Mouse (Mus musculus) intestine, embryonic 15.5 days (tissue): ENCODE results near the gene Tmem218. TPM values are rescaled to one million over a fixed set of nuclear protein-coding genes. Genes with fewer than 3 reads are reported as not detected.
A peak's percentile ranks its signal among the peaks of the same experiment; 100 is the strongest.

ENCODE experiments used
- ATAC-seq: fragments of 200-750 bp; cut with Nextera tagmentation; 2 replicates; pipeline ENCODE4 v1.8.0; 2017; ENCODE audit warnings: moderate TSS enrichment, moderate library complexity
- H3K27ac ChIP-seq: fragments of 300-500 bp; sonication (generic); 2 replicates; pipeline ENCODE4 v1.5.1; 2015; ENCODE audit warnings: mild to moderate bottlenecking, inconsistent platforms
- H3K27me3 ChIP-seq: fragments of 300-500 bp; sonication (generic); replicated peaks from 2 replicates; pipeline ENCODE4 v1.6.1; 2015; ENCODE audit warnings: inconsistent platforms
- H3K36me3 ChIP-seq: fragments of 300-500 bp; sonication (generic); 2 replicates; pipeline ENCODE4 v1.6.1; 2015; ENCODE audit warnings: inconsistent platforms
- H3K4me1 ChIP-seq: fragments of 300-500 bp; sonication (generic); replicated peaks from 2 replicates; pipeline ENCODE4 v1.6.1; 2015; ENCODE audit warnings: inconsistent platforms
- H3K4me2 ChIP-seq: fragments of 300-500 bp; sonication (generic); replicated peaks from 2 replicates; pipeline ENCODE4 v1.6.1; 2015; ENCODE audit warnings: mild to moderate bottlenecking, inconsistent platforms
- H3K4me3 ChIP-seq: fragments of 300-500 bp; sonication (generic); replicated peaks from 2 replicates; pipeline ENCODE4 v1.5.1; 2015; ENCODE audit warnings: inconsistent platforms
- H3K9ac ChIP-seq: fragments of 300-500 bp; sonication (generic); 2 replicates; pipeline ENCODE4 v1.6.1; 2015; ENCODE audit warnings: inconsistent platforms
- H3K9me3 ChIP-seq: fragments of 300-500 bp; sonication (generic); 2 replicates; pipeline ENCODE4 v1.6.1; 2016; ENCODE audit warnings: inconsistent platforms
- WGBS: fragments of 180-500 bp; shearing (Covaris S2); methylation state at CpG from one replicate; pipeline ENCODE4 v1.1.7; 2015; 5-methylcytosine and 5-hydroxymethylcytosine counted together
- polyA plus RNA-seq: library from polyadenylated mRNA; unstranded; fragments of >200 nt; fragmentation: Nextera tagmentation; extraction: Ambion mirVana; gene quantifications from 2 replicates; pipeline ENCODE4 v1.2.1, GENCODE M21; 2015

The Tmem218 gene
- 8.5 and 9.2 TPM in 2 replicates for polyA plus RNA-seq

GRCm38 (mm10) chr9:37207929-37208411, at the start of gene Tmem218:
Tmem218 (plus strand) TSS chr9:37208223.
- Histone ChIP-seq H3K9ac (peak within 1 kb of the TSS; percentile 61), H3K27me3 (no peaks in the 10 kb centered on the region), H3K4me2 (peak within 1 kb of the TSS; percentile 65), H3K36me3 (no peaks in the 10 kb centered on the region), H3K27ac (peak within 1 kb of the TSS; percentile 60), H3K9me3 (no peaks in the 10 kb centered on the region), H3K4me1 (peaks cover 6% of the 10 kb centered on the region; the same call in 1 of the 2 replicates), H3K4me3 (peak within 1 kb of the TSS; percentile 57)
- peak; percentile 100 for ATAC-seq
- under 1% methylated on average over 21 of the region's 21 CpGs for WGBS

DNA sequence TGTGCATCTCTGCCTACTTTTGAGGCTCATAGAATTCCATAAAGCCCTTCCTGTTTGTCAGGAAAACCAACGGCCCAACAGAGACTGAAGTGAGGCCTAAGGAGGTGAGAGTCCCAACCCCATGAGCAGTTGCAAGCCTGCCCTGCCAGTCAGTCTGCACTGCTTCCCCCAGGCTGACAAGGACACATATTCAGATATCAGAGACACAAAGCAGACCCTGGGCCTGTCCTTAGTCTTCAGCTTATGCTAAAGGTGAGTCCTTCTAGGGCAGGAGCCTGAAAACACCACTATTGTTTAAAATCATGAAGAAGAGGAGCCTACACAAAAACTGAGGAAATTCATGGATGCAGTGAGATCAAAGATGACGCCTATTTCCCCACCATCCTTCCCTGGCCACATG, 47.3 kb upstream of the Tmem218 start:
- no peaks in the 10 kb centered on the region for H3K9me3 ChIP-seq
- no peak overlapping the region for H3K4me2 ChIP-seq
- H3K36me3 ChIP-seq = no peaks in the 10 kb centered on the region
- ATAC-seq = no peak
- 74% methylated on average over 2 of the region's 2 CpGs for WGBS
- H3K27ac ChIP-seq = no peak overlapping the region
- no peak overlapping the region for H3K9ac ChIP-seq
- no peaks in the 10 kb centered on the region for H3K27me3 ChIP-seq
- H3K4me3 ChIP-seq = no peak overlapping the region
- H3K4me1 ChIP-seq = no peaks in the 10 kb centered on the region

GRCm38 (mm10) chr9:37166899-37167298, 41.1 kb upstream of the Tmem218 start:
- Histone ChIP-seq H3K4me1 (no peaks in the 10 kb centered on the region), H3K9me3 (no peaks in the 10 kb centered on the region), H3K27me3 (no peaks in the 10 kb centered on the region), H3K9ac (no peak overlapping the region), H3K4me3 (no peak overlapping the region), H3K27ac (no peak overlapping the region), H3K36me3 (no peaks in the 10 kb centered on the region), H3K4me2 (no peak overlapping the region)
- ATAC-seq = no peak
- 76% methylated on average over 2 of the region's 2 CpGs for WGBS

DNA sequence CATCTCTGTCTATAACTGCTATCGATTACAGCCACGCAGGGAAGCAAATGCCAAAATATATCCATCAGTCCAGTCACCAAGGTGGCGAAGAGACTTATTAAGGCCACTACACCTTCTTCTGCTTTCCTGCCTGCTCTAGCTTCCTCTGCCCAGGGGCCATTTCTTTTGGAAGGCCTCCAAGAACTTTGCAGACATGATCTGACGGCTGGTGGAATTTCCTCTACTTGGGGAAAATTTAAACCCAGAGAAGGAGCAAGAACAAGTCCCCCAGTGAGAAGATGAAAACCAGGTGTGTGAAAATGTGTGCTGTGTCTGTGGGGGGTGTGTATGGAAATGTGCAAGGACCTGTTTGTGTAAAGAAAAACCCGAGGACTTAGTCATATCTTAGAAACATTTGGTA, 34.6 kb upstream of the Tmem218 start:
- ATAC-seq = no peak
- Histone ChIP-seq H3K4me3 (no peak overlapping the region), H3K36me3 (no peaks in the 10 kb centered on the region), H3K27ac (no peak overlapping the region), H3K4me2 (no peak overlapping the region), H3K9ac (no peak overlapping the region), H3K4me1 (no peaks in the 10 kb centered on the region), H3K9me3 (no peaks in the 10 kb centered on the region), H3K27me3 (no peaks in the 10 kb centered on the region)
- WGBS = 59% methylated on average over 5 of the region's 5 CpGs

- no peak for ATAC-seq
- H3K4me3 ChIP-seq = no peak overlapping the region
- no peak overlapping the region for H3K9ac ChIP-seq
- no peaks in the 10 kb centered on the region for H3K36me3 ChIP-seq
- no peaks in the 10 kb centered on the region for H3K27me3 ChIP-seq
- WGBS = 51% methylated on average over 3 of the region's 3 CpGs
- H3K4me1 ChIP-seq = no peaks in the 10 kb centered on the region
- H3K27ac ChIP-seq = no peak overlapping the region
- no peaks in the 10 kb centered on the region for H3K9me3 ChIP-seq
- no peak overlapping the region for H3K4me2 ChIP-seq
Measured at GRCm38 (mm10) chr9:37176002-37176401, 32.0 kb upstream of the Tmem218 start.

DNA sequence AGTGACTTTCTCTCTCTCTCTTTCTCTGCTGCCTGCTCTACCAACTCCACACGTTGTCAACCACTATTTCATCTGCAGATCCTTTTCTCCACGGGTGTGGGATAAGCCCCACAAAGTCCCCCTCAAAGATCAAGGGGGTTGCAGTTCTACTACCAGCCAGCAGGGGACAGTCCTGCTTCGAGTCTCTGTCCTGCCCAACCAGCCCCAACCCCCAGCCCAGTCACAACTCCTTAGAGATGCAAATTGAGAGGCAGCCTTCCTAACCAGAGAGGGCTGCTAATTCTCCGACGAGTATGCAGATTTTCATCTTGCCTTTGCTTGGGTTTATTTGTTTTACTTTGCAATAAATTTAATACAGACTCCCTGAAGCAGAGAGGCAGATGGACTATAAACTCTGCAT, 30.9 kb upstream of the Tmem218 start:
- Histone ChIP-seq H3K27ac (no peak overlapping the region), H3K27me3 (no peaks in the 10 kb centered on the region), H3K36me3 (no peaks in the 10 kb centered on the region), H3K4me1 (no peaks in the 10 kb centered on the region), H3K4me2 (no peak overlapping the region), H3K4me3 (no peak overlapping the region), H3K9me3 (no peaks in the 10 kb centered on the region), H3K9ac (no peak overlapping the region)
- ATAC-seq = peak; percentile 49; the same call in 1 of the 2 replicates
- WGBS = 5% methylated on average over 5 of the region's 5 CpGs

- Histone ChIP-seq H3K4me3 (no peak overlapping the region), H3K9me3 (no peaks in the 10 kb centered on the region), H3K36me3 (no peaks in the 10 kb centered on the region), H3K4me1 (no peaks in the 10 kb centered on the region), H3K4me2 (no peak overlapping the region), H3K27me3 (no peaks in the 10 kb centered on the region), H3K27ac (no peak overlapping the region), H3K9ac (no peak overlapping the region)
- WGBS = 60% methylated on average over 8 of the region's 8 CpGs
- no peak for ATAC-seq
Measured at GRCm38 (mm10) chr9:37177551-37177950, 30.5 kb upstream of the Tmem218 start.

DNA sequence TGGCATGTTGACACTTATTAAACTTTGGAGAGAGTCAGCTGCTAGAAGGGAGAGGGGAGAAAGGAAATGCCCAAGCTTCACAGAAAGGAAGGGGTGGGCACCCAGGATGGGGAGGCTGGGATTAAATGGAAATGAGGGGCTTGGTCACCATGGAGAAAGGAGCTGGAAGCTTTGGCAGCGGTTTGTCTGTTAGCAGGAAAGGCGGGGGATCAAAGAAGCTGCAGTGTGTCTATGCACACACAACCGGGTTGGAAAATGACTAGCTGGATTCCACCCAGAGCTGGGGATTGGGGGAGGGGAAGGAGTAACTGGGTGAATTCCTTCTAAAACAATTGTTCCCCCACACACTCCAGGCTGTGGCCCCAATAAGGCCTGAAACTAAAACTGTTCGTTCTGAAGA, 29.1 kb upstream of the Tmem218 start:
- WGBS = 36% methylated on average over 4 of the region's 4 CpGs
- H3K4me2 ChIP-seq = no peak overlapping the region
- H3K9me3 ChIP-seq = no peaks in the 10 kb centered on the region
- no peak overlapping the region for H3K27ac ChIP-seq
- no peak overlapping the region for H3K9ac ChIP-seq
- no peaks in the 10 kb centered on the region for H3K4me1 ChIP-seq
- no peak for ATAC-seq
- no peak overlapping the region for H3K4me3 ChIP-seq
- H3K27me3 ChIP-seq = no peaks in the 10 kb centered on the region
- no peaks in the 10 kb centered on the region for H3K36me3 ChIP-seq

DNA sequence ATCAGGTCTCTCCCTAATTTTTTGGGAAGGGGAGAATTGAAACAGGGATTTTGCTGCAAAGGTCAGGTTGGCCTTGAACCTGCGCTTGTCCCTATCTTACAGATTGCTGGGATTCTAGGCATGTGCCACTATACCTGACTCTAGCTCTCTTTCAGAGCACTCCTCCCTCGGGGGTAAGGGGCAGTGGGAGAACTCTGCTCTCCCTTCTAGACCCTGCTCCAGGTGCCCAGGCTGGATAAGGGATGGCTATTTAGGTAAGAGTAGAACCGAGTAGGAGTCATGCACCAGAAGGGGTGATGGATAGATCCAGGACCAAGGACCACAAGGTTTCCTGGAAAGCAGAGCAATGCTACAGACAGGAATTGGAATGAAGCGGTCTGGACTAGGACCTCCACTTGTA, 28.4 kb upstream of the Tmem218 start:
- Histone ChIP-seq H3K27ac (no peak overlapping the region), H3K9me3 (no peaks in the 10 kb centered on the region), H3K36me3 (no peaks in the 10 kb centered on the region), H3K4me2 (no peak overlapping the region), H3K4me1 (no peaks in the 10 kb centered on the region), H3K27me3 (no peaks in the 10 kb centered on the region), H3K4me3 (no peak overlapping the region), H3K9ac (no peak overlapping the region)
- no peak for ATAC-seq
- WGBS = 88% methylated on average over 4 of the region's 4 CpGs

DNA sequence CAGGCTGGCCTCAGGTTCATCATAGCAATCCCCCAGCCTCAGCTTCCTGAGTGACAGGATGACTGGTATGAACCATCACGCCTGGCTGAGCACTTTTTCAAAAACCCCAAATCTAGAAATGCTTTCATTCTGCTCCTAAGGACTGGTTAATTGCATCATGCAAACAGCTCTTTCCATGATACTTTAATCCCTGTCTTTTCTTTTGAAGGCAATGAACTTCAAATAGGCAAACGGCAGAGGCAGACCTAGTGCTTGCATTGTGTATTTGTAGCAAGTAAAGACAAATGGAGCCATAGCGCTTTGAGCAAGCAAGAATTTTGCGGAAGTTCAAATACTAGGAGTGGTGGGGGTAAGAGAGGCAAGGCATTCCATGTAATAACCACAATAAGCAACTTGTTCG, 26.4 kb upstream of the Tmem218 start:
- Histone ChIP-seq H3K27me3 (no peaks in the 10 kb centered on the region), H3K27ac (no peak overlapping the region), H3K36me3 (no peaks in the 10 kb centered on the region), H3K9me3 (no peaks in the 10 kb centered on the region), H3K4me3 (no peak overlapping the region), H3K4me1 (no peaks in the 10 kb centered on the region), H3K9ac (no peak overlapping the region), H3K4me2 (no peak overlapping the region)
- ATAC-seq = no peak
- WGBS = 82% methylated on average over 5 of the region's 5 CpGs

- no peaks in the 10 kb centered on the region for H3K27me3 ChIP-seq
- no peaks in the 10 kb centered on the region for H3K9me3 ChIP-seq
- no peaks in the 10 kb centered on the region for H3K36me3 ChIP-seq
- no peaks in the 10 kb centered on the region for H3K4me1 ChIP-seq
- ATAC-seq = no peak
- H3K9ac ChIP-seq = no peak overlapping the region
- no peak overlapping the region for H3K4me3 ChIP-seq
- 61% methylated on average over 2 of the region's 2 CpGs for WGBS
- no peak overlapping the region for H3K4me2 ChIP-seq
- H3K27ac ChIP-seq = no peak overlapping the region
Measured at GRCm38 (mm10) chr9:37183176-37183575, 24.8 kb upstream of the Tmem218 start.

- no peaks in the 10 kb centered on the region for H3K9me3 ChIP-seq
Measured at GRCm38 (mm10) chr9:37187407-37187806, 20.6 kb upstream of the Tmem218 start.

DNA sequence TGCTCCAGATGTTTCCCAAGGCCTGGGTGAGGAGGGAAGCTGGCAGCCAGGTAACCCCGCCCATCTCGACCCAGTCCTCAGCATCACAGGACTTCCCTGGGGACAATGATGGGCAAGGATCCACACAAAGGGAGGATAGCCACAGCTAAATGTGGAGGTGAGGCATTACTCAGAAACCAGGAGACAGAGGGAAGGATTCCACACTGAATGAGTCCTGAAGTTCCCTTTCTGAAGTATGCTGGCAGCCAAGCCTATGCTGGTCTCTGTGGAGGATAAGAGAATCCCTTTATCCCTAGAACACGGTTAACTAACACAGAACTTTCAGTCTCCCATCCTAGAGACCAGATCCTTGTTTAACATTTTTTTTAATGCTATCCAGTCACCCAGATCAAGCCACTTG, 20.0 kb upstream of the Tmem218 start:
- H3K9me3 ChIP-seq = no peaks in the 10 kb centered on the region
- no peak overlapping the region for H3K4me3 ChIP-seq
- no peaks in the 10 kb centered on the region for H3K36me3 ChIP-seq
- WGBS = 91% methylated on average over 3 of the region's 3 CpGs
- no peak overlapping the region for H3K27ac ChIP-seq
- H3K9ac ChIP-seq = no peak overlapping the region
- H3K27me3 ChIP-seq = no peaks in the 10 kb centered on the region
- no peak overlapping the region for H3K4me2 ChIP-seq
- ATAC-seq = no peak
- H3K4me1 ChIP-seq = no peaks in the 10 kb centered on the region

More at GRCm38 (mm10) chr9:37187407-37187806, 20.6 kb upstream of the Tmem218 start:
- WGBS = 82% methylated on average over 5 of the region's 5 CpGs
- Histone ChIP-seq H3K4me1 (no peaks in the 10 kb centered on the region), H3K9ac (no peak overlapping the region), H3K4me2 (no peak overlapping the region), H3K27ac (no peak overlapping the region), H3K4me3 (no peak overlapping the region), H3K36me3 (no peaks in the 10 kb centered on the region), H3K27me3 (no peaks in the 10 kb centered on the region)
- ATAC-seq = no peak
